Mouse (Mus musculus): ENCODE measurements at regions not wholly inside any gene's neighbourhood (a gene's known extent, or its start where the extent isn't known, plus 50 kb on each side); places are given as distances from the start of the nearest gene placed in this dataset.
A peak's percentile ranks its signal among the peaks of the same experiment; 100 is the strongest.

GRCm38 (mm10) chr8:77870264-77870663 lies 146.0 kb upstream of the Ednra start:
- no peak for ATAC-seq (ENCODE audit: insufficient number of reproducible peaks, low FRiP score, low TSS enrichment, low read depth)
- WGBS = 44% methylated on average over 6 of the region's 6 CpGs
- Histone ChIP-seq H3K4me2 (replicated peaks) (no peak overlapping the region), H3K27me3 (no peaks in the 10 kb centered on the region), H3K4me1 (no peaks in the 10 kb centered on the region), H3K27ac (replicated peaks) (no peak overlapping the region), H3K4me3 (replicated peaks) (no peak overlapping the region), H3K9ac (no peak overlapping the region), H3K36me3 (no peaks in the 10 kb centered on the region), H3K9me3 (replicated peaks) (no peaks in the 10 kb centered on the region)

DNA sequence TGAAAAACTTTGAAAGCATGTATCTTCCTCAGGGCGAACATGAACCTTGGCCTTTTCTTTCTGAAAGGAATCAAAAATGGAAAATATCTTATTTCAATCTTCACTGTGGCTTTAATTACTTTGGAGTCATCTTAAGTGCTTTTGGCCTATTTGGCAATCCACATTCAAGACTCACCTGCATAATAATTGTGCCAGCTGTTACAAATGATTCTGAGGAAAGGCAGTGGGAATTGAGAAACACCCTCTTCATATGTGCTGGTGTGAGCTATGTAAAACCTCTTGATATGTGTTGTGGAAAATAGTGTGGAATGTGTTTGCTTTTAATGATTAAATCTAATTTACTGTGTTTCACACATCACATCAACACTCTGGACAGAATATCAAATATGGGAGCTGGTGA lies 148.5 kb upstream of the Ednra start:
- H3K4me1 ChIP-seq = no peaks in the 10 kb centered on the region
- H3K4me2 ChIP-seq (replicated peaks) = no peak overlapping the region
- no peak overlapping the region for H3K9ac ChIP-seq
- no peaks in the 10 kb centered on the region for H3K36me3 ChIP-seq
- no peaks in the 10 kb centered on the region for H3K9me3 ChIP-seq (replicated peaks)
- no peak for ATAC-seq (ENCODE audit: insufficient number of reproducible peaks, low FRiP score, low TSS enrichment, low read depth)
- no peak overlapping the region for H3K4me3 ChIP-seq (replicated peaks)
- H3K27me3 ChIP-seq = no peaks in the 10 kb centered on the region
- no peak overlapping the region for H3K27ac ChIP-seq (replicated peaks)
- 89% methylated on average over 1 of the region's 1 CpGs for WGBS

DNA sequence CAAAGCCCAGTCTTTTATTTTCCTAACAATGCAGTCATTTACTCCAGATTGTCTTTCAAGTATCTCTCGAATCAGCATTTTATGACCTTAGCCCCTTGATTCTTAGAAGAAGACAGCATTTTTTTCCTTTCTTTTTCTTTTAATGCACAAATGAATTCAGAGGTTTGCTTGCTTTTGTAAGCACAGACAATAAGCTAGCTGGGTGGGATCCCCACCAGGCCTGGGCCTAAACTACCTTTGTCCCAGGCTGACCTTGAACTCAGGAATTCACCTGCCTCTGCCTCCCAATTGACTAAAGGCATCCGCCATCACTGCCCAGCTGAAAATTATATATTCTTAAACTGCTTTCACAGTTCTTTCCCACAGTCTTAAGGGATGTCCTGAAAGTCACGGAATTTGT lies 195.5 kb upstream of the Ednra start:
- Histone ChIP-seq H3K9me3 (replicated peaks) (0 out of 2 replicates have a peak, but pooled peaks cover 7% of the 10 kb centered on the region), H3K27ac (replicated peaks) (no peak overlapping the region), H3K4me2 (replicated peaks) (no peak overlapping the region), H3K27me3 (no peaks in the 10 kb centered on the region), H3K36me3 (no peaks in the 10 kb centered on the region), H3K4me3 (replicated peaks) (no peak overlapping the region), H3K9ac (no peak overlapping the region), H3K4me1 (no peaks in the 10 kb centered on the region)
- WGBS = 94% methylated on average over 3 of the region's 3 CpGs
- no peak for ATAC-seq (ENCODE audit: insufficient number of reproducible peaks, low FRiP score, low TSS enrichment, low read depth)

GRCm38 (mm10) chr8:77921868-77922267 lies 197.6 kb upstream of the Ednra start:
- 0 out of 2 replicates have a peak, but pooled peaks cover 7% of the 10 kb centered on the region for H3K9me3 ChIP-seq (replicated peaks)
- no peak overlapping the region for H3K4me2 ChIP-seq (replicated peaks)
- no peak overlapping the region for H3K27ac ChIP-seq (replicated peaks)
- no peaks in the 10 kb centered on the region for H3K36me3 ChIP-seq
- H3K9ac ChIP-seq = no peak overlapping the region
- H3K4me1 ChIP-seq = no peaks in the 10 kb centered on the region
- 47% methylated on average over 4 of the region's 4 CpGs for WGBS
- H3K27me3 ChIP-seq = no peaks in the 10 kb centered on the region
- H3K4me3 ChIP-seq (replicated peaks) = no peak overlapping the region
- ATAC-seq (ENCODE audit: insufficient number of reproducible peaks, low FRiP score, low TSS enrichment, low read depth) = no peak

- no peak overlapping the region for H3K27ac ChIP-seq (replicated peaks)
- H3K9ac ChIP-seq = no peak overlapping the region
- H3K27me3 ChIP-seq = no peaks in the 10 kb centered on the region
- H3K36me3 ChIP-seq = no peaks in the 10 kb centered on the region
- H3K4me1 ChIP-seq = no peaks in the 10 kb centered on the region
- no peak for ATAC-seq (ENCODE audit: insufficient number of reproducible peaks, low FRiP score, low TSS enrichment, low read depth)
- no peak overlapping the region for H3K4me2 ChIP-seq (replicated peaks)
- H3K4me3 ChIP-seq (replicated peaks) = no peak overlapping the region
- no peaks in the 10 kb centered on the region for H3K9me3 ChIP-seq (replicated peaks)
- 86% methylated on average over 3 of the region's 3 CpGs for WGBS
These were observed 223.4 kb upstream of the Ednra start for GRCm38 (mm10) chr8:77947702-77948101.

DNA sequence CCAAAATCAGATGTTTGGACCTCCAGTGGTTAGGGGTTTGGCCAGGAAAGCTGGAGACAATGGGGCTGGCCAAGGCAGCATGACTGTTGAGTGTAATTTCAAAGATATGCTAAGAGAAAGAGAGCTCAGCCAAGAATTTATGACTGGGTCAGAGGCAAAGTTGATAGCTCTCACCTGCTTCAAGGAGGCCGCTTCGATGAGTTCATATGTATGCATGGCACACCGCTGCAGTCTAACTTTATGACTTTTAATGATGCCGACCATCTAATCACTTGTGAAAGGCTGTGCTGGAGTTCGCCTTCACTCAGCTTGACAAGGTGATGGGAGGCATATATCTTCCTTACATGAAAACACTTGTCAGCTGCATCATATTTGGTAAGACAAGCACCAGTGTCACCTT lies 225.4 kb upstream of the Ednra start:
- no peak overlapping the region for H3K4me2 ChIP-seq (replicated peaks)
- H3K4me3 ChIP-seq (replicated peaks) = no peak overlapping the region
- no peaks in the 10 kb centered on the region for H3K9me3 ChIP-seq (replicated peaks)
- H3K36me3 ChIP-seq = no peaks in the 10 kb centered on the region
- H3K4me1 ChIP-seq = no peaks in the 10 kb centered on the region
- H3K9ac ChIP-seq = no peak overlapping the region
- ATAC-seq (ENCODE audit: insufficient number of reproducible peaks, low FRiP score, low TSS enrichment, low read depth) = no peak
- WGBS = 92% methylated on average over 5 of the region's 5 CpGs
- no peaks in the 10 kb centered on the region for H3K27me3 ChIP-seq
- no peak overlapping the region for H3K27ac ChIP-seq (replicated peaks)

GRCm38 (mm10) chr8:77958814-77959372 lies 234.6 kb upstream of the Ednra start:
- H3K36me3 ChIP-seq = no peaks in the 10 kb centered on the region
- H3K4me3 ChIP-seq (replicated peaks) = no peak overlapping the region
- no peak overlapping the region for H3K9ac ChIP-seq
- no peak overlapping the region for H3K4me2 ChIP-seq (replicated peaks)
- ATAC-seq (ENCODE audit: insufficient number of reproducible peaks, low FRiP score, low TSS enrichment, low read depth) = no peak
- no peaks in the 10 kb centered on the region for H3K4me1 ChIP-seq
- no peak overlapping the region for H3K27ac ChIP-seq (replicated peaks)
- 85% methylated on average over 4 of the region's 4 CpGs for WGBS
- no peaks in the 10 kb centered on the region for H3K27me3 ChIP-seq
- no peaks in the 10 kb centered on the region for H3K9me3 ChIP-seq (replicated peaks)

DNA sequence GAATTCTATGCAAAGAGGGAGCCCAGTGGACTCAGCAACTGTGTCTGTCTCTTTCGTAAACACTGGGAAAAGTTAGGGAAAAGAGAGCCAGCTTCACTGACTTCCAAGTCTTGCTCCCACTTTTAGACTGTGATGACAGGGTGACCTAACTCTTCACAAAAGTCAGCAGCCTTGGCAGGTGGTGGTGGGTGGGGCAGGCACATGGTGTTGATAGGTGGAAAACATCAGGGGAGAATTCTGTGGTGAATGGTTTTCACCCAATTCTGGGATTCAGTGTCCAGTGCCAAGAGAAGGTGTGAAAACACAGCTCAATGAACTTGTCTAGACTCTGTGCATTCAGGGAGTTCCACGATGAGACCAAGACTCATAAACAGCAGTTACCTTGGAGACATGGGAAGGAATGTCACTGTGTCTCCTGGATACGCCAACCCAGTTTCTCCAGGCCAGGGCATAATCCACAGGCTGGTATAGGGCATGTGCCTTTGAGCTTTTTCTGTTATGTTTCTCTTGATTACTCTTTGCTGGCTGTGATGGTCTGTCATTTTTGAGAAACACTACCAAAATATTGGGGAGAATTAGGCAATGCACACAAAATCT lies 238.9 kb upstream of the Ednra start:
- Histone ChIP-seq H3K4me1 (0 out of 2 replicates have a peak, but pooled peaks cover 6% of the 10 kb centered on the region), H3K9me3 (replicated peaks) (no peaks in the 10 kb centered on the region), H3K27me3 (no peaks in the 10 kb centered on the region), H3K4me3 (replicated peaks) (no peak overlapping the region), H3K9ac (no peak overlapping the region), H3K36me3 (no peaks in the 10 kb centered on the region), H3K4me2 (replicated peaks) (no peak overlapping the region), H3K27ac (replicated peaks) (no peak overlapping the region)
- no peak for ATAC-seq (ENCODE audit: insufficient number of reproducible peaks, low FRiP score, low TSS enrichment, low read depth)
- 62% methylated on average over 3 of the region's 3 CpGs for WGBS

- Histone ChIP-seq H3K4me2 (replicated peaks) (no peak overlapping the region), H3K27ac (replicated peaks) (peak overlapping the region; percentile 58), H3K4me1 (peaks cover 24% of the 10 kb centered on the region), H3K9me3 (replicated peaks) (no peaks in the 10 kb centered on the region), H3K4me3 (replicated peaks) (no peak overlapping the region), H3K27me3 (no peaks in the 10 kb centered on the region), H3K36me3 (no peaks in the 10 kb centered on the region), H3K9ac (no peak overlapping the region)
- ATAC-seq (ENCODE audit: insufficient number of reproducible peaks, low FRiP score, low TSS enrichment, low read depth) = no peak
- WGBS = 19% methylated on average over 8 of the region's 8 CpGs
These were observed 242.7 kb upstream of the Ttc29 start for GRCm38 (mm10) chr8:77970378-77970777.

DNA sequence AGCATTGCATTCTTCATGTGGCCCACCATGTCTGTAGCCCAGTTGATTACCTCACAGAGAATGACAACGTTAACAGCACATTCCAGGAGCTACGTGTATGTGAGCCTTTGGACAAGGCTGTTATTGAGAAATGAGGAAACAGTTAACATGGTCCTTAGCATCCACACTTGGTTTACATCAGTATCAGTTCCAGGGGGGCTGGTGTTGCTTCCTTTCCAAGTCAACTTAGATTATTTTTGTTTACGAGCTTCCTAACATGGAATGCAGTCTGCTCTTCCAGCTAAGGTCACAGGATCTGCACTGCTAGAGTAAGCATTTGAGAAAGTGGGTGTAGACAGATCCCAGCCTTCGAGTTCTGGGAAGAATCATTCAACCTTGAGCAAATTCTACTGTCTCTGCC lies 239.4 kb upstream of the Ttc29 start:
- H3K4me1 ChIP-seq = peaks cover 19% of the 10 kb centered on the region
- H3K36me3 ChIP-seq = no peaks in the 10 kb centered on the region
- 0 out of 2 replicates have a peak, but pooled peaks have one; percentile 15 for ATAC-seq (ENCODE audit: insufficient number of reproducible peaks, low FRiP score, low TSS enrichment, low read depth)
- no peaks in the 10 kb centered on the region for H3K27me3 ChIP-seq
- no peak overlapping the region for H3K4me2 ChIP-seq (replicated peaks)
- no peak overlapping the region for H3K4me3 ChIP-seq (replicated peaks)
- no peaks in the 10 kb centered on the region for H3K9me3 ChIP-seq (replicated peaks)
- no peak overlapping the region for H3K9ac ChIP-seq
- WGBS = 44% methylated on average over 4 of the region's 4 CpGs
- H3K27ac ChIP-seq (replicated peaks) = no peak overlapping the region

DNA sequence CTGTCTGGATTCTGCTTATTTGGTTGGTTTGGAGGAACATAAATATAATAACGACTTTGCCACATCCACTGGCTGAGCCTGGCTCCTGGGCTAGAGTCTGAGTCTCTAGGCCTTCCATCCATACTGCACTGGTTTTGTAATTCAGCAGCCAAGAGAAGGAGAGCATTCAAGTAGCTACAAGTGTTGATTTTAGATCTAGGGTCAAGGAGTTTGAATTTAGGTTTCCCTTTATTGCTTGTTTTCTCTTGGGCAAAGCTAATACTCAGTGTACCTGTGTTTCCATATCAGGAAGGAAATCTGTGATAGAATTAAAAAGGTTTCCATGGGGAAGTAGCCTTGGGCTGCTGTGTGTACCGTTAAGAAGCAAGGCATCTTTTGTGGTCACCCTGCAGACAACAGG lies 234.0 kb upstream of the Ttc29 start:
- Histone ChIP-seq H3K4me2 (replicated peaks) (no peak overlapping the region), H3K27me3 (no peaks in the 10 kb centered on the region), H3K27ac (replicated peaks) (no peak overlapping the region), H3K9ac (no peak overlapping the region), H3K9me3 (replicated peaks) (no peaks in the 10 kb centered on the region), H3K4me3 (replicated peaks) (no peak overlapping the region), H3K4me1 (no peaks in the 10 kb centered on the region), H3K36me3 (no peaks in the 10 kb centered on the region)
- ATAC-seq (ENCODE audit: insufficient number of reproducible peaks, low FRiP score, low TSS enrichment, low read depth) = no peak
- 57% methylated on average over 2 of the region's 2 CpGs for WGBS

GRCm38 (mm10) chr8:77980701-77981100 lies 232.4 kb upstream of the Ttc29 start:
- no peak for ATAC-seq (ENCODE audit: insufficient number of reproducible peaks, low FRiP score, low TSS enrichment, low read depth)
- Histone ChIP-seq H3K4me3 (replicated peaks) (no peak overlapping the region), H3K9ac (no peak overlapping the region), H3K4me2 (replicated peaks) (no peak overlapping the region), H3K9me3 (replicated peaks) (no peaks in the 10 kb centered on the region), H3K27ac (replicated peaks) (no peak overlapping the region), H3K36me3 (no peaks in the 10 kb centered on the region), H3K27me3 (no peaks in the 10 kb centered on the region), H3K4me1 (no peaks in the 10 kb centered on the region)
- 75% methylated on average over 3 of the region's 3 CpGs for WGBS

All from embryonic facial prominence, embryonic 15.5 days (tissue).